Mouse (Mus musculus): ENCODE measurements around the gene Zfp317.
A peak's percentile ranks its signal among the peaks of the same experiment; 100 is the strongest.
"Not testable (repeated sequence)": the region's sequence is repeated elsewhere in the genome, so short reads cannot be mapped to it uniquely, and the experiment has no call there.

Gene Zfp317

GRCm38 (mm10) chr9:19621843-19622822 is at the start of gene Zfp317:
Gene Zfp317, plus strand, starts transcription at chr9:19622102.
- DNase-seq = peak; percentile 95

- DNase-seq = no peak
Observed at GRCm38 (mm10) chr9:19582317-19582716, 39.6 kb upstream of the Zfp317 start, which contains the start of gene Olfr855. Gene Olfr855, plus strand, starts transcription at chr9:19582617.

- DNase-seq = no peak
Observed at GRCm38 (mm10) chr9:19621297-19621696, 605 bp upstream of the Zfp317 start.

- DNase-seq = no peak
Observed at GRCm38 (mm10) chr9:19629574-19629973, 7.7 kb downstream of the Zfp317 start.

GRCm38 (mm10) chr9:19645193-19645592 is 23.3 kb downstream of the Zfp317 start:
- no peak for DNase-seq

- no peak for DNase-seq
Observed at GRCm38 (mm10) chr9:19690281-19690680, 68.4 kb downstream of the Zfp317 start.

- no peak for DNase-seq
Observed at GRCm38 (mm10) chr9:19691426-19691825, 69.5 kb downstream of the Zfp317 start.

- DNase-seq = no peak
Observed at GRCm38 (mm10) chr9:19692430-19692829, 70.5 kb downstream of the Zfp317 start.

- DNase-seq = not testable (repeated sequence)
Observed at GRCm38 (mm10) chr9:19694285-19694684, 72.4 kb downstream of the Zfp317 start.

- not testable (repeated sequence) for DNase-seq
Observed at GRCm38 (mm10) chr9:19694898-19695379, 73.0 kb downstream of the Zfp317 start.

Measured in kidney, postnatal 14 days (tissue).